In the genomic region with DNA sequence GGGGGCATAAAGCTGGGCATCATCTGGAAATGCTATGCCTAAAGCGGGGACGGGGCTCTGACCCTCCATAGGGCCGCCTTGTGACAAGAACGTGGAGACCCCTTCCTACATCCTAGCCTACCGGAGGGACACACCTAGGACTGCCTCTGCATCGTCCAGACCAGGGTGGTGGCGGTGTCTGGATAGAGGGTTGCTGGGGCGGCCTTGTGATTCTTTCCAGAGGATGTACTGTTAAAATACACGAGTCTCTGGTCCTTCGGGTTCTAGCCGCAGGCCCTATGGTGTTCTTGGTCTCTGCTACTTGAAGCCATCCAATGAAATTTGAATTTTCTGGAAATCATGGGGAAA, we compare ENCODE assay signal across 7 mouse cellular contexts. TPM values are rescaled to one million over a fixed set of nuclear protein-coding genes. Genes with fewer than 3 reads are reported as not detected.
DNase-seq lines count a peak whose midpoint lies in the region; ATAC-seq and TF ChIP-seq lines count a peak whose summit lies in the region.

No protein-coding gene starts in this region.

- TF ChIP-seq CTCF in small intestine, adult 2 months (IDR thresholded peaks at IDR 0.05; ENCODE audit: extremely low read depth, insufficient read length, insufficient replicate concordance, low read depth, low read length) = no peak

- peak overlapping the region; percentile 88 for H3K9ac ChIP-seq in lung, embryonic 16.5 days (ENCODE audit: low read length)
- H3K9ac ChIP-seq in forebrain, embryonic 12.5 days = no peak overlapping the region
- H3K9ac ChIP-seq in limb, embryonic 12.5 days (replicated peaks) = peak overlapping the region; percentile 85

- no peak for DNase-seq in lung, postnatal 36 days
- DNase-seq in right cerebral cortex, postnatal 14 days = no peak
- DNase-seq in layer of hippocampus, adult 11-12 months (ENCODE audit: low spot score) = no peak

- H3K9me3 ChIP-seq in lung, embryonic 16.5 days (ENCODE audit: control insufficient read depth, low read length) = no peaks in the 10 kb centered on the region
- no peaks in the 10 kb centered on the region for H3K9me3 ChIP-seq in forebrain, embryonic 12.5 days
- no peaks in the 10 kb centered on the region for H3K9me3 ChIP-seq in limb, embryonic 12.5 days

- H3K27me3 ChIP-seq in lung, embryonic 16.5 days (ENCODE audit: control insufficient read depth, insufficient read depth, low read depth, low read length) = peaks cover 2% of the 10 kb centered on the region; the same call in 1 of the 2 replicates
- peaks cover 67% of the 10 kb centered on the region for H3K27me3 ChIP-seq in forebrain, embryonic 12.5 days
- peaks cover 39% of the 10 kb centered on the region for H3K27me3 ChIP-seq in limb, embryonic 12.5 days
- peaks cover 16% of the 10 kb centered on the region for H3K27me3 ChIP-seq in small intestine, adult 2 months (ENCODE audit: control insufficient read depth, insufficient read depth, low read length)

- H3K4me3 ChIP-seq in lung, embryonic 16.5 days (ENCODE audit: low read length) = peak overlapping the region; percentile 66
- peak overlapping the region; percentile 52 for H3K4me3 ChIP-seq in forebrain, embryonic 12.5 days (replicated peaks)
- peak overlapping the region; percentile 62 for H3K4me3 ChIP-seq in limb, embryonic 12.5 days (replicated peaks)
- peak overlapping the region; percentile 69 for H3K4me3 ChIP-seq in small intestine, adult 2 months (ENCODE audit: low read depth, low read length)

- H3K27ac ChIP-seq in lung, embryonic 16.5 days (ENCODE audit: low read length) = peak overlapping the region; percentile 96
- H3K27ac ChIP-seq in forebrain, embryonic 12.5 days = no peak overlapping the region
- peak overlapping the region; percentile 94 for H3K27ac ChIP-seq in limb, embryonic 12.5 days
- H3K27ac ChIP-seq in small intestine, adult 2 months (ENCODE audit: insufficient read depth, low read depth, low read length) = peak overlapping the region; percentile 77

- WGBS in lung, embryonic 16.5 days = 5% methylated on average over 11 of the region's 11 CpGs
- WGBS in forebrain, embryonic 12.5 days = 6% methylated on average over 11 of the region's 11 CpGs
- WGBS in limb, embryonic 12.5 days = 6% methylated on average over 11 of the region's 11 CpGs
- 11% methylated on average over 11 of the region's 11 CpGs for WGBS in small intestine, adult 2 months

- no peak for ATAC-seq in lung, embryonic 16.5 days (ENCODE audit: low read depth)
- ATAC-seq in forebrain, embryonic 12.5 days (ENCODE audit: low FRiP score) = no peak
- no peak for ATAC-seq in limb, embryonic 12.5 days (ENCODE audit: insufficient number of reproducible peaks, insufficient read depth, low FRiP score, low TSS enrichment, low read depth)

- TF ChIP-seq POLR2A in small intestine, adult 2 months (IDR thresholded peaks at IDR 0.05; ENCODE audit: low read depth, low read length) = no peak

- peaks cover 2% of the 10 kb centered on the region; the same call in 1 of the 2 replicates for H3K36me3 ChIP-seq in lung, embryonic 16.5 days (ENCODE audit: control insufficient read depth, insufficient read depth, low read length)
- no peaks in the 10 kb centered on the region for H3K36me3 ChIP-seq in forebrain, embryonic 12.5 days (replicated peaks)
- peaks cover 14% of the 10 kb centered on the region for H3K36me3 ChIP-seq in limb, embryonic 12.5 days
- peaks cover 16% of the 10 kb centered on the region for H3K36me3 ChIP-seq in small intestine, adult 2 months (ENCODE audit: control insufficient read depth, insufficient read depth, low read length)

- peak overlapping the region; percentile 67 for H3K4me2 ChIP-seq in lung, embryonic 16.5 days (ENCODE audit: low read depth, low read length)
- peak overlapping the region; percentile 94 for H3K4me2 ChIP-seq in forebrain, embryonic 12.5 days
- peak overlapping the region; percentile 77 for H3K4me2 ChIP-seq in limb, embryonic 12.5 days

- H3K4me1 ChIP-seq in lung, embryonic 16.5 days (replicated peaks; ENCODE audit: control insufficient read depth, insufficient read depth, low read length) = peaks cover 49% of the 10 kb centered on the region
- peaks cover 31% of the 10 kb centered on the region for H3K4me1 ChIP-seq in forebrain, embryonic 12.5 days
- peaks cover 62% of the 10 kb centered on the region for H3K4me1 ChIP-seq in limb, embryonic 12.5 days (replicated peaks)
- H3K4me1 ChIP-seq in small intestine, adult 2 months (ENCODE audit: control insufficient read depth, insufficient read depth, insufficient read length, low read length) = peaks cover 4% of the 10 kb centered on the region

RNA-seq across cellular contexts. Expression of a gene that starts 2.9 kb away (rescaled TPM):
- polyA plus RNA-seq in lung, embryonic 16.5 days (2015; fragmentation: Nextera tagmentation; extraction: Ambion mirVana) = 298 and 312 TPM in 2 replicates
- polyA plus RNA-seq in forebrain, embryonic 12.5 days (2016; fragmentation: Nextera tagmentation; extraction: Ambion mirVana) = 14.9 and 20.5 TPM in 2 replicates
- polyA plus RNA-seq in limb, embryonic 12.5 days (2016; fragmentation: Nextera tagmentation; extraction: Ambion mirVana) = 56.8 and 65.1 TPM in 2 replicates
- polyA plus RNA-seq in small intestine, adult 2 months (2012; rRNA removed) = 24.9 and 1,148 TPM in 2 replicates
